Mouse (Mus musculus) frontal cortex, postnatal 14 days (tissue): Measurements from ENCODE around the gene Gm17334.

ENCODE experiments used
- DNase-seq, 2 experiments: peaks; one replicate each; pipeline ENCODE4 v3.0.0; 2022; ENCODE audit warnings: low spot score in 2 of 2

The Gm17334 gene

GRCm38 (mm10) chr11:53747985-53748384, 25.0 kb downstream of the Gm17334 start:
- DNase-seq, result no peak

GRCm38 (mm10) chr11:53745260-53745659, 27.7 kb downstream of the Gm17334 start:
- DNase-seq, result no peak

- no peak for DNase-seq
These were observed 30.6 kb downstream of the Gm17334 start for GRCm38 (mm10) chr11:53742353-53742752.

GRCm38 (mm10) chr11:53737573-53737946, 35.4 kb downstream of the Gm17334 start:
- DNase-seq, result peak in 1 of 2 experiments; percentile 49

- peak; percentile 53 to 54 for DNase-seq
These were observed 36.0 kb downstream of the Gm17334 start for GRCm38 (mm10) chr11:53736771-53737572.

GRCm38 (mm10) chr11:53735682-53736245, 37.2 kb downstream of the Gm17334 start:
- peak; percentile 35 to 40 for DNase-seq

GRCm38 (mm10) chr11:53734970-53735681, 37.9 kb downstream of the Gm17334 start:
- no peak for DNase-seq

- no peak for DNase-seq
These were observed 38.6 kb downstream of the Gm17334 start for GRCm38 (mm10) chr11:53734431-53734830.

GRCm38 (mm10) chr11:53733824-53734223, 39.2 kb downstream of the Gm17334 start:
- no peak for DNase-seq

- DNase-seq, result no peak
These were observed 40.7 kb downstream of the Gm17334 start for GRCm38 (mm10) chr11:53732244-53732643.

GRCm38 (mm10) chr11:53731457-53731856, 41.5 kb downstream of the Gm17334 start:
- DNase-seq, result no peak
